1 mouse cellular context compared by ENCODE assay signal in genomic region chr11:86409580-86409947, GRCm38 (mm10).
TF ChIP-seq lines count a peak whose summit lies in the region.

No protein-coding gene starts in this region.

TF ChIP-seq in CH12.LX, 34 proteins besides CTCF, POLR2A, EP300 and RAD21 (continued from another document):
- TF ChIP-seq RCOR1 (conservative IDR thresholded peaks at IDR 0.05; ENCODE audit: low read depth, low read length), result no peak
